ENCODE assay signal across 8 mouse cellular contexts in the genomic region with DNA sequence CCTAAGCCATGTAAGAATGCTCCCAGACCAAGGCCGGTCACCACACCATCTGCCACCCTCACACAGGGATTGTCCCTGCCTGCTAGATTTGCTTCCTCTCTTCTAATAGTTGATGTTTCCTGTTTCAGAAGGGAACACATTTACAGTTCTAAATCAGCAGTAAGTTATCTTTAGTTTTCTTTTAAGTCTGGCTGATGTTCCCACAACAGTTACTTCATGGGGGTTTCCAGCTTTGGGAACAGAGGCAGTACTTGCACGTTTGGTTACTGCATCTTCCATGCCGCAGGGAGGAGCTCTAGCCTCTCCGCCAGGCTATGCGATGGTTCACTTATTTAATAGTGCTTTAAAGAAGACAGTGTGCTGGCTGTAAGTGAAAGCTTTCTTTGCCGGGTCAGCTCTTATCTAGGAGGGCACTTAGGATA. TPM values are rescaled to one million over a fixed set of nuclear protein-coding genes. Genes with fewer than 3 reads are reported as not detected.
DNase-seq lines count a peak whose midpoint lies in the region; ATAC-seq and TF ChIP-seq lines count a peak whose summit lies in the region.

No protein-coding gene starts in this region.

- no peaks in the 10 kb centered on the region for H3K36me3 ChIP-seq in liver, embryonic 14.5 days (replicated peaks; ENCODE audit: control insufficient read depth, insufficient read depth, low read depth)

- WGBS in liver, embryonic 14.5 days (ENCODE audit: insufficient replicate concordance), result 18% methylated on average over 6 of the region's 6 CpGs

- H3K4me2 ChIP-seq in liver, embryonic 14.5 days (ENCODE audit: low read depth), result peak overlapping the region; percentile 34

- H3K9ac ChIP-seq in liver, embryonic 14.5 days (replicated peaks), result no peak overlapping the region

- no peaks in the 10 kb centered on the region for H3K9me3 ChIP-seq in liver, embryonic 14.5 days (ENCODE audit: control insufficient read depth, low read length)

- H3K27me3 ChIP-seq in liver, embryonic 14.5 days (ENCODE audit: control insufficient read depth, insufficient read depth, low read length), result no peaks in the 10 kb centered on the region

- H3K4me1 ChIP-seq in liver, embryonic 14.5 days (replicated peaks; ENCODE audit: control insufficient read depth in 2 of 2, insufficient read depth in 2 of 2, low read length in 1 of 2), result peaks cover 0 to 27% of the 10 kb centered on the region in 2 experiments; a peak in 3 of 4 replicates

- H3K27ac ChIP-seq in liver, embryonic 14.5 days, result no peak overlapping the region

- H3K4me3 ChIP-seq in liver, embryonic 14.5 days (ENCODE audit: insufficient read depth in 1 of 2, low read depth in 2 of 2, low read length in 2 of 2), result no peak overlapping the region

- TF ChIP-seq EP300 in liver, embryonic 14.5 days (IDR thresholded peaks at IDR 0.05; ENCODE audit: low read depth), result no peak

- DNase-seq in ovary, adult 18-20 months (ENCODE audit: low spot score), result peak; percentile 45
- DNase-seq in ovary, postnatal 10 days (ENCODE audit: low spot score), result no peak
- DNase-seq in cerebellum, postnatal 14 days, result peak; percentile 54 to 55
- DNase-seq in liver, embryonic 14.5 days (ENCODE audit: low read depth in 3 of 3, low spot score in 3 of 3), result no peak
- peak; percentile 42 for DNase-seq in thymus, postnatal 0 days (ENCODE audit: low spot score)
- DNase-seq in right cerebral cortex, postnatal 36 days (ENCODE audit: low spot score in 2 of 2), result no peak
- no peak for DNase-seq in layer of hippocampus, adult 9-11 months

- ATAC-seq in liver, embryonic 14.5 days (ENCODE audit: insufficient read depth), result peak; percentile 42
- ATAC-seq in erythroid progenitor cell, adult 5-6 weeks (replicated peaks; ENCODE audit: low FRiP score, poor library complexity, severe bottlenecking), result no peak

- TF ChIP-seq CTCF in liver, embryonic 14.5 days (IDR thresholded peaks at IDR 0.05; ENCODE audit: low read depth), result peak; percentile 27

RNA-seq across cellular contexts. Expression of a gene that starts 26.0 kb away (rescaled TPM):
- 7.8 and 10.0 TPM in 2 replicates for polyA plus RNA-seq in liver, embryonic 14.5 days (2012; rRNA removed)
- 4.8 and 6.0 TPM in 2 replicates for polyA plus RNA-seq in liver, embryonic 14.5 days (2014; fragmentation: Nextera tagmentation; extraction: Ambion mirVana)
- polyA plus RNA-seq in thymus, postnatal 0 days (2015; fragmentation: Nextera tagmentation; extraction: Ambion mirVana), result 96.0 and 127 TPM in 2 replicates
- 6.1 and 18.4 TPM in 2 replicates for total RNA-seq in erythroid progenitor cell, adult 5-6 weeks (2015; ENCODE audit: low replicate concordance)
- total RNA-seq in erythroid progenitor cell, adult 5-6 weeks (2017; ENCODE audit: low replicate concordance), result 1.7 and 2.8 TPM in 2 replicates

RNA-seq across cellular contexts. Expression of a gene that starts 43.1 kb away (rescaled TPM):
- 0.53 and 1.1 TPM in 2 replicates for polyA plus RNA-seq in liver, embryonic 14.5 days (2012; rRNA removed)
- polyA plus RNA-seq in liver, embryonic 14.5 days (2014; fragmentation: Nextera tagmentation; extraction: Ambion mirVana), result 1.7 and 2.1 TPM in 2 replicates
- 4.2 and 6.5 TPM in 2 replicates for polyA plus RNA-seq in thymus, postnatal 0 days (2015; fragmentation: Nextera tagmentation; extraction: Ambion mirVana)
- total RNA-seq in erythroid progenitor cell, adult 5-6 weeks (2015; ENCODE audit: low replicate concordance), result not detected in 2 replicates
- total RNA-seq in erythroid progenitor cell, adult 5-6 weeks (2017; ENCODE audit: low replicate concordance), result not detected in 2 replicates

RNA-seq across cellular contexts. Expression of a gene that starts 46.9 kb away (rescaled TPM):
- polyA plus RNA-seq in liver, embryonic 14.5 days (2012; rRNA removed), result 0.06 TPM in 1 of 2 replicates, not detected in the other
- polyA plus RNA-seq in liver, embryonic 14.5 days (2014; fragmentation: Nextera tagmentation; extraction: Ambion mirVana), result 0.20 TPM in 1 of 2 replicates, not detected in the other
- polyA plus RNA-seq in thymus, postnatal 0 days (2015; fragmentation: Nextera tagmentation; extraction: Ambion mirVana), result 2.9 and 4.2 TPM in 2 replicates
- 0.84 and 2.5 TPM in 2 replicates for total RNA-seq in erythroid progenitor cell, adult 5-6 weeks (2015; ENCODE audit: low replicate concordance)
- 1.4 and 23.5 TPM in 2 replicates for total RNA-seq in erythroid progenitor cell, adult 5-6 weeks (2017; ENCODE audit: low replicate concordance)

Comparison
In these comparisons a context has a peak if more than half of its experiments do, and no peak if none do; other contexts are left out.
1. DNase-seq: peak in ovary, adult 18-20 months (single experiment), cerebellum, postnatal 14 days (2 of 2) and thymus, postnatal 0 days (single experiment); none in ovary, postnatal 10 days (single experiment), liver, embryonic 14.5 days (0 of 3), right cerebral cortex, postnatal 36 days (0 of 2) and layer of hippocampus, adult 9-11 months (single experiment).